ENCODE assay signal across 21 mouse cellular contexts in genomic region chr6:140567199-140567598, GRCm38 (mm10). TPM values are rescaled to one million over a fixed set of nuclear protein-coding genes. Genes with fewer than 3 reads are reported as not detected.
A peak's percentile ranks its signal among the peaks of the same experiment; 100 is the strongest.
DNase-seq lines count a peak whose midpoint lies in the region; ATAC-seq lines count a peak whose summit lies in the region.
"Had no signal": no experiment of that assay in that cellular context is flagged by ENCODE, and none has a peak within 500 bp of the region (broad histone marks: within the 10 kb centered on the region; RNA-seq: fewer than 3 reads in every experiment).

No protein-coding gene starts in this region.

- 89% methylated on average over 2 of the region's 2 CpGs for WGBS in heart, embryonic 13.5 days
- 34% methylated on average over 2 of the region's 2 CpGs for WGBS in kidney, embryonic 15.5 days
- WGBS in neural tube, embryonic 14.5 days: 70% methylated on average over 2 of the region's 2 CpGs

- H3K4me2 ChIP-seq in heart, embryonic 13.5 days: no peak overlapping the region
- H3K4me2 ChIP-seq in kidney, embryonic 15.5 days: no peak overlapping the region
- no peak overlapping the region for H3K4me2 ChIP-seq in neural tube, embryonic 14.5 days (ENCODE audit: low read depth, low read length)
- H3K4me2 ChIP-seq: embryonic facial prominence, embryonic 13.5 days; forebrain, embryonic 13.5 days; heart, embryonic 12.5 days; hindbrain, embryonic 14.5 days had no signal

- no peak for DNase-seq in heart, postnatal 14 days
- DNase-seq in kidney, postnatal 36 days: no peak
- DNase-seq in neural tube, embryonic 10.5 days (ENCODE audit: extremely low spot score, low spot score): no peak
- no peak for DNase-seq in left cerebral cortex, postnatal 14 days (ENCODE audit: low spot score in 2 of 2)
- DNase-seq: adrenal gland, postnatal 14 days; B cell, adult 2 months; cerebellum, adult 11-12 months; cerebellum, adult 9-10 months; cerebellum, postnatal 36 days; forebrain, postnatal 0 days; gastrocnemius, postnatal 25 days; heart, postnatal 10 days had no signal

- H3K36me3 ChIP-seq in heart, embryonic 13.5 days: peaks cover 38% of the 10 kb centered on the region
- peaks cover 45% of the 10 kb centered on the region for H3K36me3 ChIP-seq in kidney, embryonic 15.5 days
- H3K36me3 ChIP-seq in neural tube, embryonic 14.5 days (ENCODE audit: control insufficient read depth, insufficient read depth, low read length): peaks cover 8% of the 10 kb centered on the region

- no peak overlapping the region for H3K9ac ChIP-seq in heart, embryonic 13.5 days
- no peak overlapping the region for H3K9ac ChIP-seq in kidney, embryonic 15.5 days
- H3K9ac ChIP-seq in neural tube, embryonic 14.5 days (replicated peaks; ENCODE audit: low read depth, low read length): no peak overlapping the region
- H3K9ac ChIP-seq: embryonic facial prominence, embryonic 13.5 days; forebrain, embryonic 13.5 days; forebrain, postnatal 0 days; heart, embryonic 12.5 days; hindbrain, embryonic 14.5 days had no signal

- no peaks in the 10 kb centered on the region for H3K27me3 ChIP-seq in heart, embryonic 13.5 days (replicated peaks)
- no peaks in the 10 kb centered on the region for H3K27me3 ChIP-seq in kidney, embryonic 15.5 days
- H3K27me3 ChIP-seq in neural tube, embryonic 14.5 days (ENCODE audit: control insufficient read depth, insufficient read depth, low read length): no peaks in the 10 kb centered on the region
- H3K27me3 ChIP-seq: embryonic facial prominence, embryonic 13.5 days; forebrain, embryonic 13.5 days; heart, embryonic 12.5 days had no signal

- intact Hi-C loops in heart, postnatal 14 days (cut with DNase I): no loop called here
- intact Hi-C loops in left cerebral cortex, postnatal 14 days (cut with DNase I): no loop called here

- no peak overlapping the region for H3K4me3 ChIP-seq in heart, embryonic 13.5 days
- H3K4me3 ChIP-seq in kidney, embryonic 15.5 days (replicated peaks): no peak overlapping the region
- no peak overlapping the region for H3K4me3 ChIP-seq in neural tube, embryonic 14.5 days (ENCODE audit: low read depth, low read length)
- H3K4me3 ChIP-seq: embryonic facial prominence, embryonic 13.5 days; forebrain, embryonic 13.5 days; heart, embryonic 12.5 days; hindbrain, embryonic 10.5 days had no signal

- peaks cover 9% of the 10 kb centered on the region for H3K4me1 ChIP-seq in heart, embryonic 13.5 days
- peaks cover 6% of the 10 kb centered on the region; the same call in 1 of the 2 replicates for H3K4me1 ChIP-seq in kidney, embryonic 15.5 days
- no peaks in the 10 kb centered on the region for H3K4me1 ChIP-seq in neural tube, embryonic 14.5 days (ENCODE audit: control insufficient read depth, insufficient read depth, low read length)
- H3K4me1 ChIP-seq: forebrain, embryonic 13.5 days; hindbrain, embryonic 10.5 days had no signal

- H3K9me3 ChIP-seq in heart, embryonic 13.5 days: no peaks in the 10 kb centered on the region
- no peaks in the 10 kb centered on the region for H3K9me3 ChIP-seq in kidney, embryonic 15.5 days (replicated peaks)
- H3K9me3 ChIP-seq in neural tube, embryonic 14.5 days (ENCODE audit: control insufficient read depth, low read length): no peaks in the 10 kb centered on the region
- H3K9me3 ChIP-seq: embryonic facial prominence, embryonic 13.5 days; forebrain, embryonic 13.5 days; heart, embryonic 12.5 days; hindbrain, embryonic 10.5 days had no signal

- 0 out of 2 replicates have a peak overlapping the region, but pooled peaks have one; percentile 4 for H3K27ac ChIP-seq in heart, embryonic 13.5 days (replicated peaks)
- H3K27ac ChIP-seq in kidney, embryonic 15.5 days: peak overlapping the region; percentile 59
- H3K27ac ChIP-seq in neural tube, embryonic 14.5 days (ENCODE audit: low read depth, low read length): no peak overlapping the region
- H3K27ac ChIP-seq: embryonic facial prominence, embryonic 13.5 days; forebrain, embryonic 13.5 days; hindbrain, embryonic 10.5 days; hindbrain, embryonic 14.5 days had no signal

- no peak for ATAC-seq in heart, embryonic 13.5 days (ENCODE audit: extremely low read depth, insufficient number of reproducible peaks, low FRiP score, low TSS enrichment)
- peak; percentile 34; the same call in 1 of the 2 replicates for ATAC-seq in kidney, embryonic 15.5 days (replicated peaks; ENCODE audit: low FRiP score)
- ATAC-seq in neural tube, embryonic 14.5 days (ENCODE audit: low read depth): 0 out of 2 replicates have a peak, but pooled peaks have one; percentile 6
- ATAC-seq: activated CD4-positive, CD25-positive, alpha-beta regulatory T cell, adult 4 months; forebrain, embryonic 13.5 days; forebrain, postnatal 0 days had no signal

RNA-seq across cellular contexts. Expression of gene Aebp2, which starts 55.3 kb away (rescaled TPM):
- polyA plus RNA-seq in heart, embryonic 13.5 days (2015; fragmentation: Nextera tagmentation; extraction: Ambion mirVana): 6.7 and 7.2 TPM in 2 replicates
- total RNA-seq in heart, postnatal 14 days (2021): 10 to 100 TPM; 40.6 to 41.7 TPM
- 11.4 and 11.7 TPM in 2 replicates for polyA plus RNA-seq in kidney, embryonic 15.5 days (2015; fragmentation: Nextera tagmentation; extraction: Ambion mirVana)
- 12.2 and 12.8 TPM in 2 replicates for polyA plus RNA-seq in neural tube, embryonic 14.5 days (2014; fragmentation: Nextera tagmentation; extraction: Ambion mirVana)
- 10 to 100 TPM; 47.1 to 52.9 TPM for total RNA-seq in left cerebral cortex, postnatal 14 days (2021)
